Mouse (Mus musculus) CH12F3 (cell line): ENCODE data around the gene Tdgf1.

Experiments
- in situ Hi-C: fragments of 300-500 bp; cut with MboI; formaldehyde crosslinking; loops from 2 replicates; pipeline ENCODE4 v1.14.3; 2020; ENCODE audit warnings: low sequenced_read_pairs

Gene Tdgf1

DNA sequence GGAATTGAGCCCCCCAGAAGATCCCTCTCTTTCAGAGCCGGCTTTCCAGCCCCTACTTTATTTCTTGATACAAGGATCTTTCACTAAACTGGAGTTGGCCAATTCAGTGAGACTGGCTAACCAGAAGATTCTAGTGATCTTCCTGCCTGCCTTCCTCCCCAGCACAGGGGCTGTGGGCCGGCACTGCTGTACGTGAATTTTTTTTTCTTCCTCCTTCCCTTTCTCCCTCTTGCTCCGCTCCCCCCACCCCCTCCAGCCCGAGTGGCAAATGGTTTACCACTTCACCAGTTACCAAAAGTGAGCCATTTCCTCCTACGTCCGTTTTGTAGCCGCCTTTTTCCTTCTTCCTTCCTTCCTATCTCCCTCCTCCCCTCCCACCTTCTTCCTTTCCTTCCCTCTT is 30.5 kb downstream of the Tdgf1 start:
- in situ Hi-C loops = no loop called here

GRCm38 (mm10) chr9:110914631-110915236 is 31.2 kb downstream of the Tdgf1 start:
- in situ Hi-C loops = no loop called here

- in situ Hi-C loops = no loop called here
These were observed 36.5 kb downstream of the Tdgf1 start for GRCm38 (mm10) chr9:110909371-110909967.

GRCm38 (mm10) chr9:110908631-110909016 is 37.3 kb downstream of the Tdgf1 start:
- in situ Hi-C loops = no loop called here

DNA sequence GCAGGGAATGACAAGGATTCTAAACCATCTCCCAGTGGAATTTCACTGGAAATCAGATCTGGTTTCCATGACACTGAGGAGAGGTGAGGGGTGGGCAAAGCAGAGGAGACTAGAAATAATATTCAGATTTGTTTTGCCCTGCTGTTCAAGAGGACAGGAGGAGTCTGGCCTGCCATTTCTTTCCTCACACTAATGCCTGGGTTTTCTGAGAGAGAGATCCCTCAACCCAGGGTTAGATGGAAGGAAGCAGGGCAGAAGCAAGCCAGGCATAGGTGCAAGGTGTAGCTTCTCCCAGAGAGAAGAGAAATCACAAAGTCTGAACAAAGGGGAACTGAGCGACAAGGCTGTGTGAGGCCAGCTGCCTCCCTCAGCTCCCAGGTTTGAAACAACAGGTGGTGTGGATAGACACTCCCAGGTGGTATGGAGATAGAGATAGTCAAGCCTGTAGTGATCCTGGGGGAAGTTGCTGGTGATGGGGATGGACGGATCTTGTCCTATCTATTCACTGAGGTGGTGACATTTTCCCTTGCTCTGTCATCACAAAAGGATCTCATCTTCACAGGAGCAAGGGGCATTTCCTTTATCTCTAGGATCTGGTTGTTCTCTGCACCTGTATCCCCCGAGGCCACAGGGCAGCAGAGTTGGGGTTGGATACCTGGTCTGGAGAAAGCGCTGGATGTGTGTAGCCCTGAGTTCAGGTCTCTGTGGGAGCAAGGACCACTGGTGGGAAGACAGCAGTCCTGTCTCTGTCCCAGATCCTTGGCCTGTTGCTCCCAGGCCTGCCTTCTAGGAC is 37.9 kb downstream of the Tdgf1 start:
- in situ Hi-C loops = no loop called here

DNA sequence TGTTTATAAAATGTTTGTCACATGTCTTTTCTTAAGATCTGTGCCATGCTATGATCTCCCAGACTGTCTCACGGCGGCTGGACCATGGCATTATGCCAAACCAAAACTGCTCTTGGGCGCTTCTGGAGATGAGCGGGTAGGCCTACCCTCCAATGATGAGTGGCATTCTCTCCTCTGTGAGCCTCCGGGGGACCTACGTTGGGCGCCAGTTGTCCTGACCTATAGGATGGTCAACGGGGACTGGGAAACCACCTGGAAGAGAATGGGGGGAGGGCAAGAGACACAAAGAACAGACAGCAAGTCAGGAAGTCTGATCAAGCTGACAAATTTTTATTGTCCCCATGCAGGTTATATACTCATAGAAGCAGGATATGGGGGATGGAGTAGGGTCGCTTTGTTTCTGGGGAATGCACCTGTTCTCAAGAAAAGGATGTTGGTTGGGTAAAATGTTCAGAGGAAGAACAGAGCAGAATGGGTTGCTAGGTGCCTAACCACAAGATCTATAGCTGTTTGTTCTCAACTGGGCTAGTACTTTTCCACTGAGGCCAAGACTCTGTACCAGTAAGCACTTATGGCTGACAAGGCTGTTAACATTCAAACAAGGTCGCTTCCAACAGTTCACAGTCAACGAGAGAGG is 38.6 kb downstream of the Tdgf1 start:
- in situ Hi-C loops = no loop called here

GRCm38 (mm10) chr9:110902271-110902670 is 43.7 kb downstream of the Tdgf1 start:
- in situ Hi-C loops = no loop called here

DNA sequence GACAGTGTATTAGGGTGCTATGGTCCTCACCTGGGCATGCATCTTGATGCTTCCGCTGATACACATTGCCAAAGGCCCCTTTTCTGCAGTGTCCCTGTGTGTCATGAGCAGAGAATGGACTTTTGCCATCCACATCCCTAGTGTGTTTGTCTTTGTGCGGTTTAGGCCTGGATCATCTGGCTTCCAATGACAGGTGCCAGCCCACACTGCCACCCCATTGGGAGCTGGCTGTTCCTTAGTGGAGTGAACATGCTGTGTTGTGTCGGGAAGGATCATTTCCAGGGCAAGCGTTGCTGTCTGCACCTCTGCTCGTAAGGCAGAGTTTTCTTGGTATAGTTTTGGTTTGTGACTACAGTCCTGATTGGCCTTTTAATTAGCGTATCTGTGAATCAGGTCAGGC is 44.8 kb downstream of the Tdgf1 start:
- in situ Hi-C loops = no loop called here

DNA sequence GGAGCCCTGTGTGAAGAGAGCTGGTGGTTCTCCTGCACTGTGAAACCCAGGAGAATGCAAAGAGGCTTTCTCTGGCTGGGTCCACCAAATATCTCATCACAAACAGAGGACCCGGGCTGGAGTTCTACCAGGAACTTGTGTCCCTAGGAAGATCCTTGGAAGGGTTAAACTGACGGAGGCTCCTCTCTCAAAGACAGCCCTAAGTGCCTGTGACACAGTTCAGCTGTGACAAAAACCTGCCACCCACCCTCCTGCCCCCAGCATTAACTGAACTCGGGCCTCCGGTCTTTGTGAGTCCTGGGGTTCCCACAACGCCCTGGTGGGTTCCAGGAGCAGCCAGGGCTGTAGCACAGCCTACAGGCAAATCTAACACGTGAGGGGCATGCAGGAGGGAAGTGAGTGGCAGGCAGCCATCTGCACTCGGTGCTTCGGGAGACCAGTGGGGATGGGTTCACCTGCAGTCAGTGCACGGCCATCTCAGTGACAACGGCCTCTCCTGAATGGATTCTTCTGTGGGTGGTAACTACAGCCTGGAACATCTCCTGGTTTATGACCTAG is 46.4 kb downstream of the Tdgf1 start:
- in situ Hi-C loops = no loop called here

DNA sequence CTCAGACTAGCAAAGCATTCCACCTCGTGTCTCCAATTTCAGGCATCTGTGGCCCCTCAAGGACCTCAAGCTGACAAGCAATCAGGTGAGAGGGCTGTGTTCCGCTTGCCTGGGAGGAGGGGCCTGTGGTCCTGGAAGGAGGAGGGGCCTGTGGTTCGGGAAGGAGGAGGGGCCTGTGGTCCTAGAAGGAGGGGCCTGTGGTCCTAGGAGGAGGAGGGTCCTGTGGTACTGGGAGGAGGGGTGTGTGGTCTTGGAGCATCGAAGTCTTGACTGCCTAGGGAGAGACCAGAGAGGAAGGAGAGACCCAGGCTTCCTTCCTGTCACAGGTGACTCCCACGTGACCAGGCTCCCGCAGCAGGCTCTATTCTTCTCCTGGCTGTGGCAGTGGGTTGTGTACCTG is 49.4 kb downstream of the Tdgf1 start:
- in situ Hi-C loops = no loop called here

DNA sequence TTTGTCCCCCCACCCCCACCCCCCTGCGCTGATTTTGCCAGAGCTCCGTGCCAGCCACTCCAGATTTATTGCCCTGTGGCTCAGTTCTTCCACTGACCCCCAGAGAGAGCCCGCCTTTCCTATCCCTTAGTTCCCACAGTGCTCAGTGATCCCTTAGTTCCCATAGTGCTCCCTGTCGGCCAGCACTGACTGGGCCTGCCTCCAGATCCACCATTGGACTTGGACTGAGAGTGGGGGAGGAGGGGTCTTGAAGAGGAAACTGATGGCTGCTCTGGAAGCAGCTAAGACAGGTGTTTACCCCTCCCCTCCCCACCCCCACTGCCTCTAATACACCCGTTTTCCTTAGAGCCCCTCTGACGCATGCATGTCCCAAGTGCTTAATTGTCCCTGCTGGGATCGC is 50.0 kb downstream of the Tdgf1 start:
- in situ Hi-C loops = no loop called here

DNA sequence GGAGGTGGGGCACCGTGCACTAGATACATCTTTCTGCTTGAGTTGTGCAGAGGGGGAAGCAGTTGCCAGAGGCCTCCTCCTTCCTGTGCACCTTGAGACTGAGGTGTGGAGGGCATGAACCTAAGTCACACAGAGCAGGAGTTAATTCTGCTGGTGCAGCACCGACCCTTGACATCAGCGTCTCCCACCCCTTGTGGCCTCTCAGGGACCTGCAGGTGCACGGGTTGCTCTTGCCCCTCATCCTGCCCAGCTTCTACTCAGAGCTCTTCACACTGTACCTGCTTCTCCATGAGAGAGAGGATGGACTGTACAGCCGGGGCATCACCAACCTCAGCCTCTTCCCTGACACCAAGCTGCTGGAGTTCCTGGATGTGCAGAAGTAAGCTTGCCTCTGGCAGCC is 50.5 kb downstream of the Tdgf1 start:
- in situ Hi-C loops = no loop called here

GRCm38 (mm10) chr9:110893429-110893828 is 52.5 kb downstream of the Tdgf1 start:
- in situ Hi-C loops = no loop called here

DNA sequence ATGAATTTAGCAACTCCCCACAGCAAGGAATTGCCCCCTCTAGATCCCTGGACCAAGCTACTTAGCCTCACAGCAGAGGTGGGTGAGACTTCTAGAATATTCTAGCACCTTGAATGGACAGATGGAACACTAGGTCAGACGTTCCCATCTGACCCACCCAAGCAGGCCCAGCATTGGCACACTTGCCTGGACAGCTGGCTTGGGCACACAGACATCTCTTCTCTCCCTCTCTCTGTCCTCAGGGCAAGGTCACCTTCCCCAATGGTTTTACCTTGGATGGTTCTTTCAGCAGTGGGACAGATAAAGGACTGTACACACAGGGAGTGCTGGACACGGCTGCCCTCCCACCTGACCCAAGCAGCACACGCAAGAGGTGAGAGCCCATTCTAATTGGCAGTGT is 53.4 kb downstream of the Tdgf1 start:
- in situ Hi-C loops = no loop called here

GRCm38 (mm10) chr9:110891077-110891828 is 54.7 kb downstream of the Tdgf1 start:
- in situ Hi-C loops = no loop called here

- in situ Hi-C loops = no loop called here
These were observed 55.8 kb downstream of the Tdgf1 start for GRCm38 (mm10) chr9:110890026-110890783.
